Mouse (Mus musculus) heart, adult 18-20 months (tissue): ENCODE data around the gene 3830406C13Rik. TPM values are rescaled to one million over a fixed set of nuclear protein-coding genes. Genes with fewer than 3 reads are reported as not detected.

Experiments
- DNase-seq, 2 experiments: peaks; one replicate each; pipeline ENCODE4 v3.0.0; 2021 to 2022; ENCODE audit warnings: mixed read lengths in 1 of 2
- total RNA-seq, 2 experiments: library from RNA; stranded (reverse); gene quantifications; 2 replicates each; pipeline ENCODE4 v1.2.3; 2021

The 3830406C13Rik gene
- total RNA-seq, 2 experiments from 2014 or later, result 16.2 to 23.9 TPM

GRCm38 (mm10) chr14:12342458-12343131 lies 58.6 kb downstream of the 3830406C13Rik start:
- no peak for DNase-seq

- no peak for DNase-seq
Measured at GRCm38 (mm10) chr14:12343451-12343941, 59.5 kb downstream of the 3830406C13Rik start.

- DNase-seq, result no peak
Measured at GRCm38 (mm10) chr14:12344061-12344745, 60.2 kb downstream of the 3830406C13Rik start.

- no peak for DNase-seq
Measured at GRCm38 (mm10) chr14:12344746-12345240, 60.8 kb downstream of the 3830406C13Rik start.

- no peak for DNase-seq
Measured at GRCm38 (mm10) chr14:12345241-12345921, 61.4 kb downstream of the 3830406C13Rik start.

GRCm38 (mm10) chr14:12346011-12346864 lies 62.3 kb downstream of the 3830406C13Rik start:
- no peak for DNase-seq

GRCm38 (mm10) chr14:12346865-12347600 lies 63.1 kb downstream of the 3830406C13Rik start:
- no peak for DNase-seq

GRCm38 (mm10) chr14:12348089-12348488 lies 64.1 kb downstream of the 3830406C13Rik start, which contains the start of gene Fezf2:
Fezf2 (minus strand) TSS chr14:12348189.
- DNase-seq, result no peak

GRCm38 (mm10) chr14:12349334-12350090 lies 65.5 kb downstream of the 3830406C13Rik start:
- no peak for DNase-seq

- no peak for DNase-seq
Measured at GRCm38 (mm10) chr14:12350271-12350916, 66.4 kb downstream of the 3830406C13Rik start.

Other genes starting within 250 kb of the 3830406C13Rik start
- gene Gm49355, start 197 bp upstream of the 3830406C13Rik start, total RNA-seq, result under 1 TPM in 1 of 2 experiments, not detected in 1; 0.13 TPM
- not detected for gene Fezf2, start 64.0 kb downstream of the 3830406C13Rik start, total RNA-seq